Mouse (Mus musculus) kidney, postnatal 10 days (tissue): Measurements from ENCODE around the gene Tbck.

ENCODE experiments used
- DNase-seq: peaks from one replicate; pipeline ENCODE4 v3.0.0; 2021; ENCODE audit warnings: mixed read lengths

Tbck gene

DNA sequence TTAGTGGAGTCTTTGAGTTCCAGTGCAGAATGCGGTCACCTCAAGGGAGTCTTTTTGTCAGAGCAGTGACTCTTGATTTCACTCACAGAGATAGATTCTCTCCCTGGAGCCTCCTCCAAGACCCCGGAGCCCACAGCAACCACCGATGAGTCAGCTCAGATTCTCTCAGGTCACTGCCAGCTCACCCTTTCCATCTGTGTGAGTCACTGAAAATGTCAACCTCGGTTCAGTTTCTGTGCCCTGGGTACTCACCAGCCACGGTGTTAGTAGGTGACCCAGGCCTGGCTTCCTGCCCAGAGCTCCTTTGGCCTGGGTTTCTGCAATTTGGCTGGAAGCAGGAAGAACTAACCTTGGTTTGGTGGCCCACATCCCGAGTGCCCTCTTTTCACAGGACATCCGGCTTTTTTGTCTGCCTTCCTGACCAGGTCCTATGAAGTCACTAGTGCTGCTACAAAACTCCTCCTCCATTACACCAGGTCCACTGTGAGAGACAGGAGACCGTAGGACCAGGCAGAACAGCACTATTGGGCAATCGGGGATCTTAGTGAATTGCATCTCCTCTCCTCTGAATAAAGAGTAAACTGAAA, 187.5 kb downstream of the Tbck start:
- peak; percentile 84 for DNase-seq

DNA sequence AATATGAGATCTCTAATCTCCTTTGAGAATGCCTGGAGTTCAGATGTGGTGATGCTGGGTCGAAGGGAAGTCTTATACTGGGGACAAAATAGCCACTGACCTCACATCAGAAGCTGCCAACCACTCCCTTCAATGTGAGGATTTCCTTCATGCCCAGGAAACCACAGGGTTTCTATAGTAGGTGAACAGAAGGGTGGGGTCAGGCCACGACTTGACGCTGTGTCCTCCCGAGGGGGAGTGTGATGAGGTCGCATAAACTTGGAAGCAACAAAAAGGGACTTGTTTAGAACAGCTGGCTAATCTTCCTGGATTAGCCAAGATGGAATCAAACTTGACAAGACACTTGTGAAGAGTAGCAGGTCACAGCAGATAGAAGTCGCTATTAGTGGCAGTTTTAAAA, 189.3 kb downstream of the Tbck start:
- no peak for DNase-seq

DNA sequence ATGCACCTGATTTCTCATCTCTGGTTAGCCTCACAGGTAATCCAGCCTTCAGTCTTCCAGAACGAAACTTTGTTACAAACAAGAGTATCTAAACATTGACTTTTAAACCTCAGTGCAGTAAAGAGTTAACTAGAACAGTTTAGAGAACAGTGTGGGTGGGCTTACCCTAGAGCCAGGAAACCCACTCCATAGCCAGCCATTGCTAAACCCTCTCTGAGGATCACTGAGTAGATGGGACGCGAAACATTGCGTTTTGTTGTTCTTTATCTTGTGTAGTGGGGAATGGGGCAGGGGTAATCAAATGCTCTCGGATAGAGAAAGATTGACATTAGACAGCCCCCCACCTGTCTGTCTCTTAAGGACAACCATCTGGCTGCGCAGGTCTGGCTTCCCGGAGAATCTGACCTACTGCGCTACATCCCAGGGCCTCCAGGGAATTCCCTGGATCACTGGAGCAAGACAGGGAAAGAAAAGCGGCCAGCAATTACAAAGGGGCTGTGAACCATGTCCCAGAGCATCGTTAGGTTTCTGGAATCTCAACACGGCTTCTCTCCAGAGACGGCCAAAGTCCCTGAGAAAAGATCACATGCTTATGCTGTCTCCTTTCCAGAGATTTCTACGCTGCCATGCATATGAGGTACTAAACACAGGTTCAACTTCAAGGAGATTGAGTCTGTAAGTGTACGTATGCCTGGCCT, 192.2 kb downstream of the Tbck start:
- DNase-seq = peak; percentile 74

DNA sequence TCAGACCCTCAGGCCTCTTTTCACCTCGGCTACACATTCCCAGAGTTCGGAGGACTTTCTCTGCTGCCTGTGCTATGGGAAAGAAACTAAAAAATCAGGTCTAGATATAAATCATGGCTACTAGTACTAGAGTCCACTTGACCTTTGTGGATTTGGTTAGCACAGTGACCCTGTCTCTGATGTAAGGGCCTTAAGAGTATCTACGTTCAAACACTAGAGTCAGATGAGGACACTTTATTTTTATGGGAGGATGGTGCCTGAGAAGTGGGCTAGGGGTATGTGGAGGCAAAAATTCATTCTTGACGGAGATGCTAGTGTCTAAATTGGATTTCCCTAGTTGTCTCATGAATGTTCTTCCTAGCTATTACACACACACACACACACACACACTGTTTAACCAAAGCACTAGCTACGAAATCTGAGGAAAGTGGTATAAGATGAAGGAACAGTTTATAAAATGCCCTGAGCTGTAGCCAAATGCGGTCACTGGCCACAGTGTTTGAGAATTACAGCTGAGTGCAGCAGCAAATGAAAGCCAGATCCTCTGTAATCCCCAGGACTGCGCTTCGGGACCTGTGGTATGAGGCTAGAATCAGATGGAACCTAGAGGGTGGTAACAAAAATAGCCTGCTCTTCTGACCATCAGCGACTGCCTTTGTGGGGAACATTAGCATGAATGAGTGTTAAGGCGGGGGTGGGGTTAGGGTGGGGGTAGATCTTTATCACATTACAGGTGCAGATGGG, 193.2 kb downstream of the Tbck start:
- no peak for DNase-seq

DNA sequence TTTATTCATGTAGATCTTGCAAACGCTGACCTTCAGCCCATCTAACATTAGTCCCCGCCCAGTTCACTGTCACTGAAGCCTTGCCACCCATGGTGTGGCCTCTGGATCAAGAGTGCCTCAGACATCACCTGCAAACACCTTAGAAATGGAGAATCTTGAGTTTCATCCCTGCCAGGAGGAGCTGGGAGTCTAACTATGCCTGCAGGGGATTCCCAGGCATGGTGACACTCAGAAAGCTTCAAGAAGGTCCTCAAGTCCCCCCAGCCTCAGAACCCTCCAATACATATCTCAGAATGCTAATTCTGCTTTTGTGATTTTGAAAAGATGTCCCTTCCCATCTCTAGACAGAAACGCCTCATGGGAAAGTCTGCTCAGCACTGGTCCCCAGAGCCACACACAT, 196.4 kb downstream of the Tbck start:
- DNase-seq = no peak

DNA sequence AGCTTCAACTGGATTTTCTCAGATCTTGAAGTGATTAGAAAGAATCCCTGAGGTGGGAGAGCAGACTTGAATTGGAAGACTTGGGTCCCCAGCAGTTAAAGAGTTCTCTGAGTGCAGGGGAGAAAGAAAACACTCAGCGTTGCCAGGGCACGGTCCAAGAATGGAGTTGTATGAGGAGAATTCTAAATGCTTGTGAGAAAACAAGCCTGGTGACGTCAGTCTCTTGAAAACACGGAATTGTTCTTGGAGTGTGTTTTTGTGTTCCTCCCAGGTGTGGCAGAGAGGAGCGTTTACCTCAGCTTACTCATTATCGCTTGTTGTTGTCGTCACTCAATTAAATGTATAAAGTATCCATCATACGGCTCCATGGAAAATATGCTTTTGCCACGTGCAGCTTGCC, 196.9 kb downstream of the Tbck start:
- no peak for DNase-seq

DNA sequence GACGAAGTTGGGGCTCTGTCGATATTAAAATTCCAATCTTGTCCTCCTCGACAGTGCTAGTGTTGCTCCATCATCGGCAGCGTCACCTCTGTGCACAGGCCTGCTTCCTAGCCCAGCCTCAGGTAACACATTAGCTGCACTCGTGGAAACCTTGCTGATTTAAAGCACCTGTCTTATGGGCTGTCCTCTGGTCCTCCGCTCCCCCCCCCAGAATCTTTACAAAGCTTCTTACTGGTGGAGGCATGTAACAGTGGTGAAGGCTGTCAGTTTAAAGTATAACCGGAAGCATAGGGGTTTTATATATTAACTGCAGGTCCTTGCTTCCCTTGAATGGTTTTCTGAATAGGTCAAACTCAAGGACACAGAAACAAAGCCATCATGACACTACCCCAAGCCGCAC, 199.3 kb downstream of the Tbck start:
- DNase-seq = peak; percentile 57

DNA sequence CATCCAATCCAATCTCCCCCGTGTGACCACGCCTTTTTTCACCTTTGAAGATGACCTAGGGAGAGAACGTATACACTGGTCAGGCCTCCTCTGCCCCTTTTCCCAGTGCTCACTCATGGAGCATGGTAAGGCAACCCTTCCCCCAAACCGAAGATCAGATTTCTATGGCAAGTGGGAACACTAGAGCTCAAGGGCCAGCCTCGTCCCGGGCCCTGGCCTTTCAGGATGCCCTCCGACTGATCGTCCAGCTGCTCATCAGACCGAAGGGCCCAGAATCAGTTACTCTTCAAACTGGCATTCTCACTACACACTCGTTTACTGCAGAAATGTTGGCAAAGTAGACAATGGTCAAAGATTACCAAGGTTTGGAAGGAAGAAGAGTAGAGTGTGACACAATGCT, 200.5 kb downstream of the Tbck start:
- DNase-seq = peak; percentile 51

DNA sequence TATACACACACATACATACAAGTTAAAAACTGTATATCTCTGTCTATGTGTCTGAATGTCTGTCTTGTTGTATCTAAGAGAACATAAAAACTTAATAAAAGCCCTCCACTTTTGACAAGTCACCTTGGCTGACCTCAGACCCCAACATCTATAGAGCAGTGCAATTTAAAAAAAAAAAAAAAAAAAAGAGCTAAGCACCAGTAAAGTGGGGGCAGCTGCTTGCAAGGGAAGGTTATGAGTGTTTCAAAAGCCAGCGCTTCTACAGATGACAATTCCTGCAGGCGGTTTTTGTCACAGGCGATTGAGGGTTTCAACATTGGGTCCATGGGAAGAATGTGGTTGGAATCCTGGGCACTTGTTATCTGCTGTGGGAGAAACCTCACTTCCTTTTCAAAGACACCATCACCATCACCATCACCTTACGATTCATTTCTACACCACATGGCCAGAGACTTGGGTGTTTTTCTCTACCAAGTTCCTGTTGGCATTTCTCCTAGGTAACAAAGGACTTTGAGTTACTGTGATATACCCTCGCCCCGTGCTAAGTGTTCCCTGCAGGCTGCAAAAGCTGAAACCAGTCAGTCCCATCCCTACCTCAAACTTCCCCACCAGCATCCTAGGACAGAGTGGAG, 202.6 kb downstream of the Tbck start:
- no peak for DNase-seq

DNA sequence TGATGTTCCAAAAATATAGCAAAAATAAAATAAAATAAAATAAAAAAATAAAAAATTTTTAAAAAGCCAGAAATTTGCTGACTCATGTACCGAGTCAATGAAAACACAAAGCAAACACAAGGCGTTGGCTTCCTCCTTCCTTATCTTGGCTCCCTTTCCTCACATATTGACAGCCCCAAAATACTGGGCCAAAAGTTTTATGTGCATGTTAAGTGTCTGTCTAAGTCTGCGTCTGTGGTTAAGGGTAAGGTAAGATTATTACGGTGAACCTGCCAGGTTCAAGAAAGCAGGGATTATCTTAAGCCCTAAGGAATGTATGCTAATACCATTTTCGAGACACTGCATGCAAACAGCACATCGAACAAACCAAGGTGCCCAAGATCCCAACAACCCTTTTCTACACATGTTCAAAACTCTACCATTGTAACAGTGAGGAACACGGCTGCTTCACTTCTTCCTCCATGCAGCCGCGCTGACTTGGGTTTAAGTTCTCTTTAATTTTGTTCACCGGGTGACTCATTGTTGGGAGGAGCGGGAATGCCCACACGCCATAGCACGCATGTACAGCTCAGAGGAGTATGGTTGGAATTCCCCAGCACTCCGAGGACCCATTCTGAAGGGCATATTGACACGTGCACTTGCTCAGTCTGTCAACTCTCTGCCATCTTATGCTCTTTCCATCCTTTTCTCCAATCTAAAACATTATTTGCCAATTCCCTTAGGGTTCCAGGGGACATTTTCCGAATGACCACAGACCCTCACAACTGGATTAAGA, 203.3 kb downstream of the Tbck start:
- no peak for DNase-seq
